ENCODE assay signal across 31 mouse cellular contexts in the genomic region with DNA sequence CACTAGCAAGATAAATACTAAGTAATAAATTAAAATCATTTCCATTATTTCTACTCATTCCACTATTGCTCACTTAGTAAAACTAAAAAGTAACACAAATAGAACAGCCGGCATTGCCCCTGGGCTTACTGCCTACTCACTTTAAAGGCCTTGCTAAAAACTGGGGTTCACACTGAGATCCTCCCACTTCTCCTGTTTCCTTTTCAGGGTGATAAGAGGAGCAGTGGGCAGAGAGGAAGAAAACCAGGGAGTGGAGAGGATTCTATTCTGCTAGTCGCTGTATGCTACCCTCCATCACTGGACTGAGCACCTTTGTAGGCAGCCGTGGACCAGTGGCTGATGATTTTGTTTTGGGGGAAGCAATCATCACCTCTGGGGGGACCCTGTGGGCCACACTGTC. TPM values are rescaled to one million over a fixed set of nuclear protein-coding genes. Genes with fewer than 3 reads are reported as not detected.
A peak's percentile ranks its signal among the peaks of the same experiment; 100 is the strongest.
DNase-seq lines count a peak whose midpoint lies in the region; ATAC-seq lines count a peak whose summit lies in the region.
"Had no signal": no experiment of that assay in that cellular context is flagged by ENCODE, and none has a peak within 500 bp of the region (broad histone marks: within the 10 kb centered on the region; RNA-seq: fewer than 3 reads in every experiment).

No protein-coding gene starts in this region.

- H3K9me3 ChIP-seq in limb, embryonic 10.5 days (replicated peaks) = no peaks in the 10 kb centered on the region
- H3K9me3 ChIP-seq: embryonic facial prominence, embryonic 10.5 days; embryonic facial prominence, embryonic 13.5 days; forebrain, embryonic 12.5 days; forebrain, embryonic 15.5 days; G1E; heart, embryonic 10.5 days; heart, embryonic 13.5 days had no signal

- ATAC-seq in frontal cortex, adult (ENCODE audit: low TSS enrichment) = peak; percentile 69; the same call in 1 of the 2 replicates
- ATAC-seq: activated CD4-positive, CD25-positive, alpha-beta regulatory T cell, adult 4 months; forebrain, embryonic 15.5 days; hindbrain, postnatal 0 days; inflammation-experienced regulatory T-cells, adult 6 months; intestine, embryonic 16.5 days had no signal

- no peak for DNase-seq in frontal cortex, postnatal 36 days (ENCODE audit: low spot score in 2 of 2)
- peak; percentile 20 for DNase-seq in right cerebral cortex, adult 18-20 months
- no peak for DNase-seq in right cerebral cortex, postnatal 10 days (ENCODE audit: low spot score in 2 of 2)
- no peak for DNase-seq in limb, embryonic 10.5 days (ENCODE audit: low spot score)
- DNase-seq in layer of hippocampus, adult 8-10 months (ENCODE audit: low spot score in 2 of 2) = no peak
- DNase-seq: adrenal gland, postnatal 10 days; adrenal gland, postnatal 36 days; cerebellum, adult 11-12 months; cerebellum, adult 8-10 months; cerebellum, postnatal 10 days; cerebellum, postnatal 36 days; embryo, embryonic 11 days; gastrocnemius, adult 2 months; gastrocnemius, postnatal 14 days; heart, adult 18-20 months; heart, postnatal 14 days; heart, postnatal 4 days had no signal

- 84% methylated on average over 3 of the region's 3 CpGs for WGBS in limb, embryonic 10.5 days

- H3K36me3 ChIP-seq in limb, embryonic 10.5 days = no peaks in the 10 kb centered on the region
- H3K36me3 ChIP-seq: embryonic facial prominence, embryonic 10.5 days; embryonic facial prominence, embryonic 13.5 days; forebrain, embryonic 12.5 days; forebrain, embryonic 15.5 days; G1E; heart, embryonic 10.5 days; heart, embryonic 13.5 days had no signal

- peaks cover 13% of the 10 kb centered on the region; the same call in 1 of the 2 replicates for H3K4me1 ChIP-seq in limb, embryonic 10.5 days
- H3K4me1 ChIP-seq: forebrain, embryonic 12.5 days; forebrain, embryonic 15.5 days had no signal

- no peaks in the 10 kb centered on the region for H3K27me3 ChIP-seq in limb, embryonic 10.5 days (ENCODE audit: low read depth, poor library complexity, severe bottlenecking)
- H3K27me3 ChIP-seq: embryonic facial prominence, embryonic 13.5 days; forebrain, embryonic 15.5 days; heart, embryonic 13.5 days had no signal

- 0 out of 2 replicates have a peak overlapping the region, but pooled peaks have one; percentile 7 for H3K27ac ChIP-seq in limb, embryonic 10.5 days
- H3K27ac ChIP-seq: embryonic facial prominence, embryonic 10.5 days; embryonic facial prominence, embryonic 13.5 days; forebrain, embryonic 12.5 days; forebrain, embryonic 15.5 days; gastrocnemius, adult 2 months; heart, embryonic 10.5 days; heart, embryonic 13.5 days; hindbrain, embryonic 14.5 days; hindbrain, postnatal 0 days had no signal

- no peak overlapping the region for H3K4me3 ChIP-seq in limb, embryonic 10.5 days
- H3K4me3 ChIP-seq: embryonic facial prominence, embryonic 10.5 days; embryonic facial prominence, embryonic 13.5 days; erythroblast, embryonic 14.5 days; forebrain, embryonic 12.5 days; forebrain, embryonic 15.5 days; gastrocnemius, adult 2 months; heart, embryonic 10.5 days; heart, embryonic 13.5 days had no signal

RNA-seq across cellular contexts. Expression of a gene that starts 40.5 kb away (rescaled TPM):
- 0.08 and 0.26 TPM in 2 replicates for polyA plus RNA-seq in limb, embryonic 10.5 days (2016; fragmentation: Nextera tagmentation; extraction: Ambion mirVana)
- under 1 TPM; 0.23 to 0.96 (median 0.59) TPM for total RNA-seq in layer of hippocampus, adult 8-10 months (2022)
- total RNA-seq: adrenal gland, postnatal 10 days; G1E; heart, adult 18-20 months; heart, postnatal 4 days had no signal
- polyA plus RNA-seq: activated CD4-positive, CD25-positive, alpha-beta regulatory T cell, adult 4 months; erythroblast, embryonic 14.5 days; heart, embryonic 13.5 days; inflammation-experienced regulatory T-cells, adult 6 months had no signal
